Mouse (Mus musculus) bone marrow macrophage, adult 2 months (primary cell): Measurements from ENCODE around the gene Apoa2.

Source experiments
- CTCF ChIP-seq: IDR thresholded peaks from 2 replicates; pipeline ENCODE4 v1.5.1; 2012; ENCODE audit warnings: low read depth, mild to moderate bottlenecking, low read length, moderate library complexity
- POLR2A ChIP-seq: IDR thresholded peaks from 2 replicates; pipeline ENCODE4 v1.6.1; 2012; ENCODE audit warnings: mild to moderate bottlenecking, low read depth, low read length, borderline replicate concordance

- TF ChIP-seq POLR2A: no peak
- TF ChIP-seq CTCF: no peak
Measured at GRCm38 (mm10) chr1:171187851-171188700, 36.8 kb upstream of the Apoa2 start.
